2 mouse cellular contexts compared by ENCODE assay signal in the genomic region with DNA sequence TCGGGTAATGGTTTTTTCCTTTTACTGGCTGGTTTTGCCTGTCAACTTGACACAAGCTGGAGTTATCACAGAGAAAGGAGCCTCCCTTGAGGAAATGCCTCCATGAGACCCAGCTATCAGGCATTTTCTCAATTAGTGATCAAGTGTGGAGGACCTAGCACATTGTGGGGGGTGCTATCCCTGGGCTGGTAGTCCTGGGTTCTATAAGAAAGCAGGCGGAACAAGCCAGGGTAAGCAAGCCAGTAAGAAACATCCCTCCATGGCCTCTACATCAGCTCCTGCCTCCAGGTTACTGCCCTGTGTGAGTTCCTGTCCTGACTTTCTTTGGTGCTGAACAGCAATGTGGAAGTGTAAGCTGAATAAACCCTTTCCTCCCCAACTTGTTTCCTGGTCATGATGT. TPM values are rescaled to one million over a fixed set of nuclear protein-coding genes. Genes with fewer than 3 reads are reported as not detected.
DNase-seq lines count a peak whose midpoint lies in the region; ATAC-seq lines count a peak whose summit lies in the region.
"Not testable (repeated sequence)": the region's sequence is repeated elsewhere in the genome, so short reads cannot be mapped to it uniquely, and the experiment has no call there.

No protein-coding gene starts in this region.

- not testable (repeated sequence) for H3K4me2 ChIP-seq in midbrain, embryonic 11.5 days

- H3K27me3 ChIP-seq in midbrain, embryonic 11.5 days (ENCODE audit: control insufficient read depth, insufficient read depth, low read length): not testable (repeated sequence)

- H3K36me3 ChIP-seq in midbrain, embryonic 11.5 days (ENCODE audit: control insufficient read depth, insufficient read depth, low read length): not testable (repeated sequence)

- H3K27ac ChIP-seq in midbrain, embryonic 11.5 days (ENCODE audit: low read depth, low read length): not testable (repeated sequence)

- DNase-seq in heart, adult 11 months: peak; percentile 82
- DNase-seq in midbrain, embryonic 11.5 days (ENCODE audit: low spot score, missing footprints): peak; percentile 64

- ATAC-seq in midbrain, embryonic 11.5 days (ENCODE audit: low FRiP score): not testable (repeated sequence)

- not testable (repeated sequence) for H3K9ac ChIP-seq in midbrain, embryonic 11.5 days (ENCODE audit: low read length)

- H3K4me1 ChIP-seq in midbrain, embryonic 11.5 days (ENCODE audit: control insufficient read depth, insufficient read depth, low read length): not testable (repeated sequence)

- H3K9me3 ChIP-seq in midbrain, embryonic 11.5 days (ENCODE audit: control insufficient read depth, low read length): not testable (repeated sequence)

- WGBS in midbrain, embryonic 11.5 days: 95% methylated on average over 2 of the region's 2 CpGs

- H3K4me3 ChIP-seq in midbrain, embryonic 11.5 days (ENCODE audit: low read depth, low read length): not testable (repeated sequence)

RNA-seq across cellular contexts. Expression of gene Ankrd12, which starts 7.9 kb away (rescaled TPM):
- polyA plus RNA-seq in midbrain, embryonic 11.5 days (2014; fragmentation: Nextera tagmentation; extraction: Ambion mirVana): 32.7 and 36.3 TPM in 2 replicates

RNA-seq across cellular contexts. Expression of gene Ndufv2, which starts 32.3 kb away (rescaled TPM):
- polyA plus RNA-seq in midbrain, embryonic 11.5 days (2014; fragmentation: Nextera tagmentation; extraction: Ambion mirVana): 333 and 347 TPM in 2 replicates

RNA-seq across cellular contexts. Expression of gene Washc1, which starts 42.3 kb away (rescaled TPM):
- 28.5 and 30.8 TPM in 2 replicates for polyA plus RNA-seq in midbrain, embryonic 11.5 days (2014; fragmentation: Nextera tagmentation; extraction: Ambion mirVana)

RNA-seq across cellular contexts. Expression of gene Ddx11, which starts 54.3 kb away (rescaled TPM):
- 13.4 and 15.7 TPM in 2 replicates for polyA plus RNA-seq in midbrain, embryonic 11.5 days (2014; fragmentation: Nextera tagmentation; extraction: Ambion mirVana)
